Mouse (Mus musculus) cerebellum, adult 2 months (tissue): ENCODE data around the gene Rcan2. TPM values are rescaled to one million over a fixed set of nuclear protein-coding genes. Genes with fewer than 3 reads are reported as not detected.
A peak's percentile ranks its signal among the peaks of the same experiment; 100 is the strongest.

Source experiments
- DNase-seq, 2 experiments: peaks; one replicate each; pipeline ENCODE4 v3.0.0; 2021
- H3K27ac ChIP-seq: fragments of 200-500 bp; 2 replicates; pipeline ENCODE4 v1.5.1; 2012; ENCODE audit warnings: low read length, control low read depth, inconsistent platforms; ENCODE audit not compliant: insufficient read depth
- H3K27me3 ChIP-seq: fragments of 200-500 bp; 2 replicates; pipeline ENCODE4 v1.6.1; 2012; ENCODE audit warnings: inconsistent platforms, mild to moderate bottlenecking, low read length, moderate library complexity; ENCODE audit not compliant: control insufficient read depth, insufficient read depth
- H3K4me1 ChIP-seq: fragments of 200-500 bp; 2 replicates; pipeline ENCODE4 v1.6.1; 2011; ENCODE audit warnings: low read length; ENCODE audit not compliant: control insufficient read depth, insufficient read depth
- H3K4me3 ChIP-seq: fragments of 200-500 bp; replicated peaks from 2 replicates; pipeline ENCODE3; 2011; ENCODE audit warnings: mild to moderate bottlenecking, low read depth, low read length, control low read depth; ENCODE audit not compliant: insufficient read depth
- CTCF ChIP-seq: fragments of 200-500 bp; IDR thresholded peaks from 2 replicates; pipeline ENCODE4 v1.5.1; 2011; ENCODE audit warnings: low read depth, mild to moderate bottlenecking, control low read depth, low read length, moderate library complexity, borderline replicate concordance; ENCODE audit not compliant: insufficient read depth
- POLR2A ChIP-seq: fragments of 200-500 bp; IDR thresholded peaks from 2 replicates; pipeline ENCODE4 v1.6.1; 2011; ENCODE audit warnings: low read length, control low read depth, borderline replicate concordance; ENCODE audit not compliant: insufficient read depth
- WGBS: fragments of 180-500 bp; shearing (Covaris S2); methylation state at CpG from one replicate; pipeline ENCODE4 v1.1.7; 2018; 5-methylcytosine and 5-hydroxymethylcytosine counted together
- polyA plus RNA-seq: library from polyadenylated mRNA; depleted of rRNA; stranded (reverse); fragments of >200 nt; gene quantifications from 2 replicates; pipeline ENCODE4 v1.2.3, GENCODE M21; 2012

Rcan2 gene
- polyA plus RNA-seq, 1 experiment, result 206 TPM

- Histone ChIP-seq H3K4me3 (no peak overlapping the region), H3K27me3 (no peaks in the 10 kb centered on the region), H3K27ac (no peak overlapping the region), H3K4me1 (no peaks in the 10 kb centered on the region)
- no peak for TF ChIP-seq POLR2A
- TF ChIP-seq CTCF, result no peak
- DNase-seq, result no peak
- WGBS, result 94% methylated on average over 1 of the region's 1 CpGs
These were observed 256.0 kb downstream of the Rcan2 start for GRCm38 (mm10) chr17:44057123-44057522.

GRCm38 (mm10) chr17:44058145-44058544 lies 257.0 kb downstream of the Rcan2 start:
- H3K27ac ChIP-seq, result no peak overlapping the region
- no peak for TF ChIP-seq CTCF
- no peak for TF ChIP-seq POLR2A
- no peaks in the 10 kb centered on the region for H3K27me3 ChIP-seq
- H3K4me1 ChIP-seq, result no peaks in the 10 kb centered on the region
- no peak for DNase-seq
- no peak overlapping the region for H3K4me3 ChIP-seq

- no peaks in the 10 kb centered on the region for H3K27me3 ChIP-seq
- no peak for TF ChIP-seq CTCF
- TF ChIP-seq POLR2A, result no peak
These were observed 259.6 kb downstream of the Rcan2 start for GRCm38 (mm10) chr17:44060781-44061180.

GRCm38 (mm10) chr17:44061289-44061890 lies 260.2 kb downstream of the Rcan2 start:
- 80% methylated on average over 5 of the region's 5 CpGs for WGBS
- TF ChIP-seq CTCF, result no peak
- no peak for TF ChIP-seq POLR2A
- Histone ChIP-seq H3K4me3 (no peak overlapping the region), H3K4me1 (no peaks in the 10 kb centered on the region), H3K27me3 (no peaks in the 10 kb centered on the region), H3K27ac (no peak overlapping the region)
- DNase-seq, result peak in 1 of 2 experiments; percentile 22

More at GRCm38 (mm10) chr17:44060781-44061180, 259.6 kb downstream of the Rcan2 start:
- no peak overlapping the region for H3K4me3 ChIP-seq
- H3K4me1 ChIP-seq, result no peaks in the 10 kb centered on the region
- WGBS, result 96% methylated on average over 1 of the region's 1 CpGs
- DNase-seq, result no peak
- no peak overlapping the region for H3K27ac ChIP-seq

GRCm38 (mm10) chr17:44068876-44069275 lies 267.7 kb downstream of the Rcan2 start:
- H3K27ac ChIP-seq, result no peak overlapping the region
- no peaks in the 10 kb centered on the region for H3K4me1 ChIP-seq
- no peak overlapping the region for H3K4me3 ChIP-seq
- no peak for DNase-seq
- TF ChIP-seq CTCF (no peak), POLR2A (no peak)
- H3K27me3 ChIP-seq, result no peaks in the 10 kb centered on the region
- WGBS, result 64% methylated on average over 6 of the region's 6 CpGs

GRCm38 (mm10) chr17:44071680-44072079 lies 270.5 kb downstream of the Rcan2 start:
- Histone ChIP-seq H3K4me1 (no peaks in the 10 kb centered on the region), H3K27me3 (no peaks in the 10 kb centered on the region), H3K4me3 (no peak overlapping the region), H3K27ac (no peak overlapping the region)
- TF ChIP-seq CTCF (no peak), POLR2A (no peak)
- DNase-seq, result no peak

- DNase-seq, result no peak
- H3K27ac ChIP-seq, result no peak overlapping the region
- no peak overlapping the region for H3K4me3 ChIP-seq
- 81% methylated on average over 3 of the region's 3 CpGs for WGBS
- H3K27me3 ChIP-seq, result no peaks in the 10 kb centered on the region
- no peak for TF ChIP-seq CTCF
- no peak for TF ChIP-seq POLR2A
- peaks cover 2% of the 10 kb centered on the region; the same call in 1 of the 2 replicates for H3K4me1 ChIP-seq
These were observed 274.4 kb downstream of the Rcan2 start for GRCm38 (mm10) chr17:44075601-44076000.

GRCm38 (mm10) chr17:44076051-44076680 lies 275.0 kb downstream of the Rcan2 start:
- H3K4me3 ChIP-seq, result no peak overlapping the region
- peak; percentile 23 to 29 for DNase-seq
- H3K27ac ChIP-seq, result no peak overlapping the region
- no peaks in the 10 kb centered on the region for H3K27me3 ChIP-seq
- WGBS, result 45% methylated on average over 6 of the region's 6 CpGs
- peaks cover 2% of the 10 kb centered on the region; the same call in 1 of the 2 replicates for H3K4me1 ChIP-seq
- peak; percentile 57 for TF ChIP-seq CTCF
- TF ChIP-seq POLR2A, result no peak
